Mouse (Mus musculus): ENCODE measurements around the gene Gm13057. TPM values are rescaled to one million over a fixed set of nuclear protein-coding genes. Genes with fewer than 3 reads are reported as not detected.
"Not testable (repeated sequence)": the region's sequence is repeated elsewhere in the genome, so short reads cannot be mapped to it uniquely, and the experiment has no call there.

Gm13057 gene
- not detected in 2 replicates for polyA plus RNA-seq (2014; fragmentation: Nextera tagmentation; extraction: Ambion mirVana)

DNA sequence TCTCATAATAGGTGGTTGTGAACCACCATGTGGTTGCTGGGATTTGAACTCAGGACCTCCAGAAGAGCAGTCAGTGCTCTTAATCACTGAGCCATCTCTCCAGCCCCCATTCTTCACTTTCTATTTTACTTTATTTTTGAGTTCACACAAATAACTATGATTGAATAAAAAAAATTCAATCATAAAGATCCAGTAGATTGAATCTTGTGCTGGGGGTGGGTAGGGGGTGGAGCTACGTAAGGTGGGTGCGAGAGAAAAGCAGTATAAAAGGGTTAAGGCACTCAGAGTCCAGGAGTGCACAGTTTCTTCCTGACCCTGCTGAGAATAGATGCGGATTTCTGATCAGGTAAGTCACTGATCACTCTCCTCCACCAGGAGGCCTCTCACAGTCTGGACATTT, at the start of gene Gm13057, which contains the start of gene BC080695:
Gm13057 (plus strand) TSS at position 310 of the 400 bp plus-strand sequence.
BC080695 (plus strand) TSS at position 301 of the 400 bp plus-strand sequence.
- not testable (repeated sequence) for ATAC-seq (ENCODE audit: insufficient number of reproducible peaks, insufficient read depth, low FRiP score, low read depth); H3K27ac ChIP-seq (replicated peaks in 1 of 2; ENCODE audit: control insufficient read depth in 1 of 2, insufficient read depth in 1 of 2, low read depth in 2 of 2, low read length in 2 of 2); H3K9me3 ChIP-seq (ENCODE audit: control insufficient read depth, low read length); H3K4me3 ChIP-seq (ENCODE audit: control insufficient read depth in 1 of 2, insufficient read depth in 1 of 2, low read depth in 1 of 2, low read length in 2 of 2); H3K36me3 ChIP-seq (ENCODE audit: control insufficient read depth, insufficient read depth, low read length); H3K4me1 ChIP-seq (ENCODE audit: control insufficient read depth in 2 of 2, insufficient read depth in 2 of 2, low read length in 2 of 2); H3K9ac ChIP-seq (ENCODE audit: low read length); H3K4me2 ChIP-seq (ENCODE audit: low read length); H3K27me3 ChIP-seq (ENCODE audit: control insufficient read depth, insufficient read depth, low read length)
- WGBS: no CpG with 5 or more reads among the region's 3 CpGs

GRCm38 (mm10) chr4:143511043-143511442, 40.5 kb upstream of the Gm13057 start, which contains the start of gene Gm13043:
TSS of gene Gm13043 (plus strand) at chr4:143511343.
- Histone ChIP-seq H3K4me1 (ENCODE audit: control insufficient read depth in 2 of 2, insufficient read depth in 2 of 2, low read length in 2 of 2) (no peaks in the 10 kb centered on the region), H3K9ac (ENCODE audit: low read length) (no peak within 1 kb of the TSS), H3K9me3 (ENCODE audit: control insufficient read depth, low read length) (no peaks in the 10 kb centered on the region), H3K27me3 (ENCODE audit: control insufficient read depth, insufficient read depth, low read length) (no peaks in the 10 kb centered on the region), H3K36me3 (ENCODE audit: control insufficient read depth, insufficient read depth, low read length) (no peaks in the 10 kb centered on the region), H3K27ac (replicated peaks in 1 of 2; ENCODE audit: control insufficient read depth in 1 of 2, insufficient read depth in 1 of 2, low read depth in 2 of 2, low read length in 2 of 2) (no peak within 1 kb of the TSS), H3K4me3 (ENCODE audit: control insufficient read depth in 1 of 2, insufficient read depth in 1 of 2, low read depth in 1 of 2, low read length in 2 of 2) (no peak within 1 kb of the TSS), H3K4me2 (ENCODE audit: low read length) (no peak within 1 kb of the TSS)
- no peak for ATAC-seq (ENCODE audit: insufficient number of reproducible peaks, insufficient read depth, low FRiP score, low read depth)
- 69% methylated on average over 3 of the region's 3 CpGs for WGBS

- H3K36me3 ChIP-seq (ENCODE audit: control insufficient read depth, insufficient read depth, low read length); H3K27ac ChIP-seq (replicated peaks in 1 of 2; ENCODE audit: control insufficient read depth in 1 of 2, insufficient read depth in 1 of 2, low read depth in 2 of 2, low read length in 2 of 2); ATAC-seq (ENCODE audit: insufficient number of reproducible peaks, insufficient read depth, low FRiP score, low read depth); H3K4me3 ChIP-seq (ENCODE audit: control insufficient read depth in 1 of 2, insufficient read depth in 1 of 2, low read depth in 1 of 2, low read length in 2 of 2); H3K9ac ChIP-seq (ENCODE audit: low read length); H3K27me3 ChIP-seq (ENCODE audit: control insufficient read depth, insufficient read depth, low read length); H3K4me1 ChIP-seq (ENCODE audit: control insufficient read depth in 2 of 2, insufficient read depth in 2 of 2, low read length in 2 of 2); H3K4me2 ChIP-seq (ENCODE audit: low read length); H3K9me3 ChIP-seq (ENCODE audit: control insufficient read depth, low read length): not testable (repeated sequence)
- WGBS: no CpG with 5 or more reads among the region's 3 CpGs
These were observed 15.9 kb upstream of the Gm13057 start, which contains the start of gene Gm13040 for GRCm38 (mm10) chr4:143535654-143536053. TSS of gene Gm13040 (plus strand) at chr4:143535954.

Other genes starting within 250 kb of the Gm13057 start
- gene Lrrc38, start 202.0 kb upstream of the Gm13057 start, polyA plus RNA-seq (2014; fragmentation: Nextera tagmentation; extraction: Ambion mirVana): 0.24 and 0.47 TPM in 2 replicates
- not detected in 2 replicates for gene Pramel1, start 157.3 kb upstream of the Gm13057 start, polyA plus RNA-seq (2014; fragmentation: Nextera tagmentation; extraction: Ambion mirVana)
- 12.7 and 13.4 TPM in 2 replicates for gene Pramef8, start 139.3 kb upstream of the Gm13057 start, polyA plus RNA-seq (2014; fragmentation: Nextera tagmentation; extraction: Ambion mirVana)
- gene Oog4, start 101.4 kb upstream of the Gm13057 start, polyA plus RNA-seq (2014; fragmentation: Nextera tagmentation; extraction: Ambion mirVana): not detected in 2 replicates
- not detected in 2 replicates for gene Gm13043, start 40.4 kb upstream of the Gm13057 start, polyA plus RNA-seq (2014; fragmentation: Nextera tagmentation; extraction: Ambion mirVana)
- gene Gm13040, start 15.8 kb upstream of the Gm13057 start, polyA plus RNA-seq (2014; fragmentation: Nextera tagmentation; extraction: Ambion mirVana): not detected in 2 replicates
- not detected in 2 replicates for gene BC080695, start within 50 bp of the Gm13057 start, polyA plus RNA-seq (2014; fragmentation: Nextera tagmentation; extraction: Ambion mirVana)
- not detected in 2 replicates for gene Gm13083, start 63.3 kb downstream of the Gm13057 start, polyA plus RNA-seq (2014; fragmentation: Nextera tagmentation; extraction: Ambion mirVana)
- gene Gm13088, start 105.5 kb downstream of the Gm13057 start, polyA plus RNA-seq (2014; fragmentation: Nextera tagmentation; extraction: Ambion mirVana): not detected in 2 replicates
- gene Gm13089, start 151.0 kb downstream of the Gm13057 start, polyA plus RNA-seq (2014; fragmentation: Nextera tagmentation; extraction: Ambion mirVana): not detected in 2 replicates
- gene Gm13078, start 167.7 kb downstream of the Gm13057 start, polyA plus RNA-seq (2014; fragmentation: Nextera tagmentation; extraction: Ambion mirVana): not detected in 2 replicates
- gene Gm13023, start 237.6 kb downstream of the Gm13057 start, polyA plus RNA-seq (2014; fragmentation: Nextera tagmentation; extraction: Ambion mirVana): not detected in 2 replicates